Mouse (Mus musculus) ES-Bruce4 (cell line): ENCODE data around the gene Sf3b4. TPM values are rescaled to one million over a fixed set of nuclear protein-coding genes. Genes with fewer than 3 reads are reported as not detected.

ENCODE experiments used
- H3K27ac ChIP-seq: 2 replicates; pipeline ENCODE4 v1.5.1; 2012; ENCODE audit warnings: low read length, inconsistent platforms; ENCODE audit not compliant: insufficient read depth
- H3K27me3 ChIP-seq: 2 replicates; pipeline ENCODE4 v1.6.1; 2012; ENCODE audit warnings: mild to moderate bottlenecking, low read length, inconsistent platforms; ENCODE audit not compliant: control insufficient read depth, poor library complexity, insufficient read depth, severe bottlenecking
- H3K36me3 ChIP-seq: 2 replicates; pipeline ENCODE4 v1.6.1; 2012; ENCODE audit warnings: inconsistent platforms, mild to moderate bottlenecking, low read length, moderate library complexity; ENCODE audit not compliant: control insufficient read depth, poor library complexity, insufficient read depth, severe bottlenecking
- H3K4me1 ChIP-seq: one replicate; pipeline ENCODE4 v1.8.1; 2011; ENCODE audit warnings: low read length; ENCODE audit not compliant: control insufficient read depth, insufficient read depth
- H3K4me3 ChIP-seq: 2 replicates; pipeline ENCODE4 v1.5.1; 2011; ENCODE audit warnings: low read depth, mild to moderate bottlenecking, low read length
- H3K9ac ChIP-seq: 2 replicates; pipeline ENCODE4 v1.6.1; 2012; ENCODE audit warnings: low read depth, mild to moderate bottlenecking, inconsistent platforms; ENCODE audit not compliant: poor library complexity, severe bottlenecking
- H3K9me3 ChIP-seq: replicated peaks from 2 replicates; pipeline ENCODE4 v1.6.1; 2012; ENCODE audit warnings: mild to moderate bottlenecking, low read length, inconsistent platforms; ENCODE audit not compliant: control insufficient read depth, poor library complexity, insufficient read depth, severe bottlenecking
- CTCF ChIP-seq: IDR thresholded peaks from one replicate; pipeline ENCODE4 v1.8.1; 2011; ENCODE audit warnings: low read depth, low read length
- EP300 ChIP-seq: IDR thresholded peaks from 2 replicates; pipeline ENCODE4 v1.6.1; 2011; ENCODE audit warnings: low read depth, low read length; ENCODE audit not compliant: insufficient read depth
- POLR2A ChIP-seq: IDR thresholded peaks from one replicate; pipeline ENCODE4 v1.8.1; 2011; ENCODE audit warnings: low read length; ENCODE audit not compliant: insufficient read depth
- polyA plus RNA-seq: library from polyadenylated mRNA; stranded (reverse); fragments of >200 nt; gene quantifications from 2 replicates; pipeline ENCODE4 v1.2.4, GENCODE M21; 2011; ENCODE audit warnings: low read depth; ENCODE audit not compliant: missing spikeins, insufficient read depth, insufficient read length

The Sf3b4 gene
- polyA plus RNA-seq, 1 experiment: 81.7 TPM

GRCm38 (mm10) chr3:96178427-96178826 lies 6.3 kb downstream of the Sf3b4 start:
- peaks cover 37% of the 10 kb centered on the region for H3K36me3 ChIP-seq
- H3K9me3 ChIP-seq: no peaks in the 10 kb centered on the region
- no peaks in the 10 kb centered on the region for H3K4me1 ChIP-seq
- H3K9ac ChIP-seq: no peak overlapping the region
- H3K4me3 ChIP-seq: no peak overlapping the region
- no peak for TF ChIP-seq EP300
- TF ChIP-seq POLR2A: no peak
- TF ChIP-seq CTCF: no peak
- no peaks in the 10 kb centered on the region for H3K27me3 ChIP-seq
- H3K27ac ChIP-seq: no peak overlapping the region

- no peak for TF ChIP-seq EP300
- TF ChIP-seq CTCF: no peak
- no peak for TF ChIP-seq POLR2A
- no peak overlapping the region for H3K27ac ChIP-seq
- no peak overlapping the region for H3K9ac ChIP-seq
- H3K36me3 ChIP-seq: peaks cover 34% of the 10 kb centered on the region
- H3K27me3 ChIP-seq: no peaks in the 10 kb centered on the region
- no peak overlapping the region for H3K4me3 ChIP-seq
- H3K4me1 ChIP-seq: no peaks in the 10 kb centered on the region
- H3K9me3 ChIP-seq: no peaks in the 10 kb centered on the region
These were observed 6.8 kb downstream of the Sf3b4 start for GRCm38 (mm10) chr3:96178902-96179301.

- H3K9me3 ChIP-seq: no peaks in the 10 kb centered on the region
- no peak overlapping the region for H3K9ac ChIP-seq
- no peak overlapping the region for H3K4me3 ChIP-seq
- no peak overlapping the region for H3K27ac ChIP-seq
- TF ChIP-seq CTCF (no peak), EP300 (no peak), POLR2A (no peak)
- peaks cover 29% of the 10 kb centered on the region for H3K36me3 ChIP-seq
- H3K27me3 ChIP-seq: no peaks in the 10 kb centered on the region
- H3K4me1 ChIP-seq: no peaks in the 10 kb centered on the region
These were observed 7.4 kb downstream of the Sf3b4 start for GRCm38 (mm10) chr3:96179531-96179930.

- TF ChIP-seq POLR2A (no peak), CTCF (no peak), EP300 (no peak)
- H3K27me3 ChIP-seq: no peaks in the 10 kb centered on the region
- no peaks in the 10 kb centered on the region for H3K4me1 ChIP-seq
- H3K27ac ChIP-seq: no peak within 1 kb of the TSS
- no peaks in the 10 kb centered on the region for H3K9me3 ChIP-seq
- peaks cover 16% of the 10 kb centered on the region for H3K36me3 ChIP-seq
- H3K4me3 ChIP-seq: peak within 1 kb of the TSS; percentile 78
- H3K9ac ChIP-seq: peak within 1 kb of the TSS; percentile 77
These were observed 8.8 kb downstream of the Sf3b4 start, which contains the start of gene Sv2a for GRCm38 (mm10) chr3:96180727-96181477. Gene Sv2a (plus strand): TSS chr3:96181151.

- H3K4me3 ChIP-seq: no peak overlapping the region; the same call in 1 of the 2 replicates
- TF ChIP-seq EP300: no peak
- no peaks in the 10 kb centered on the region for H3K27me3 ChIP-seq
- no peak overlapping the region for H3K27ac ChIP-seq
- no peaks in the 10 kb centered on the region for H3K4me1 ChIP-seq
- no peaks in the 10 kb centered on the region for H3K9me3 ChIP-seq
- H3K36me3 ChIP-seq: peaks cover 8% of the 10 kb centered on the region
- peak overlapping the region; percentile 77; the same call in 1 of the 2 replicates for H3K9ac ChIP-seq
These were observed 9.6 kb downstream of the Sf3b4 start for GRCm38 (mm10) chr3:96181510-96182381.

GRCm38 (mm10) chr3:96182382-96182776 lies 10.2 kb downstream of the Sf3b4 start:
- H3K4me3 ChIP-seq: no peak overlapping the region
- peaks cover 7% of the 10 kb centered on the region for H3K36me3 ChIP-seq
- H3K9ac ChIP-seq: no peak overlapping the region
- TF ChIP-seq EP300 (no peak), POLR2A (no peak), CTCF (no peak)
- no peaks in the 10 kb centered on the region for H3K27me3 ChIP-seq
- no peak overlapping the region for H3K27ac ChIP-seq
- H3K4me1 ChIP-seq: no peaks in the 10 kb centered on the region
- no peaks in the 10 kb centered on the region for H3K9me3 ChIP-seq
